Mouse (Mus musculus) cerebellum, adult 2 months (tissue): ENCODE data around the gene Pou5f1.

Experiments
- CTCF ChIP-seq: fragments of 200-500 bp; IDR thresholded peaks from 2 replicates; pipeline ENCODE4 v1.5.1; 2011; ENCODE audit warnings: low read depth, mild to moderate bottlenecking, control low read depth, low read length, moderate library complexity, borderline replicate concordance; ENCODE audit not compliant: insufficient read depth
- POLR2A ChIP-seq: fragments of 200-500 bp; IDR thresholded peaks from 2 replicates; pipeline ENCODE4 v1.6.1; 2011; ENCODE audit warnings: low read length, control low read depth, borderline replicate concordance; ENCODE audit not compliant: insufficient read depth

DNA sequence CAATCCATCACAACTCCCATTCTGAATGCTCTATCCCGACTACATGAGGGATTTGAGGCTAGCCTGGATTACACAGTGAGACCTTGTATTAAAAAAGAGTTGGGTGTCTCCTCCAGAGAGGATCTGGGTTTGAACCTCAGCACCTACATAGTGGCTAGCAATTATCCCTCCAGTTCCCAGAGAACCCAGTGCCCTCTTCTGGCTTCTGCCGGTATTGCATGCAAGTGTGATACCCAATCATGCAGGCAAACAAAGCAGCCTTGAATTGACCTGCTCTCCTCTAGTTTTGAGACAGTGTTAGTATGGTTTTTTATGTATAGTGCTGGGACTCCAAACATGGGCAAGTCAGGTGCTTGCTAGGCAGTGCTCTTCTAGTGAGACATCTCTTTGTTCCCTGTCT lies 8.1 kb downstream of the Pou5f1 start:
- peak; percentile 54 for TF ChIP-seq CTCF
- no peak for TF ChIP-seq POLR2A
